Mouse (Mus musculus): Measurements from ENCODE around the gene Kif18b. TPM values are rescaled to one million over a fixed set of nuclear protein-coding genes. Genes with fewer than 3 reads are reported as not detected.

Gene Kif18b
- polyA plus RNA-seq, 1 experiment from 2014 or later, result 7.4 TPM

DNA sequence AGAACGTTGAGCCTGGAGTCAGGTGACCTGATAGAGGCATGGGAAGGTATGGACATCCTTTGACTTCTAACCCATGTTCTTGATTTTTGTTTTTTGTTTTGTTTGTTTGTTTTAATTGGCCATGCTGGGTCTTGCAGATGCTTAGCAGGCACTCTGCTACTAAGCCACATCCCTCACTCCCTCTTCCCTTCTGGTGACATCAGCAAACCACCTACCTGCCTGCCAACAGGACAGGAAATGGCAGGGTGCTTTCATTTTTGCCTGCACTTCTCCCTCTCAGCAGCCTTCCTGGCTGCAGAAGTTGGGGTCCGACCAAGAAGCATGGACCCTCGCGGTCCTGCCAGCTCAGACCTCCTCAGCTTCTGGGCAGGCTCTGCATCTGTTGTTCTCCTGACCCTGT lies 36.2 kb upstream of the Kif18b start:
- ATAC-seq (replicated peaks; ENCODE audit: insufficient number of reproducible peaks, low FRiP score, low TSS enrichment, low read depth) (no peak), DNase-seq (ENCODE audit: low spot score) (no peak)
- no peaks in the 10 kb centered on the region for H3K36me3 ChIP-seq (replicated peaks; ENCODE audit: control insufficient read depth, insufficient read depth, low read depth, low read length)
- no peak overlapping the region for H3K4me2 ChIP-seq (ENCODE audit: low read depth, low read length)
- no peak overlapping the region for H3K27ac ChIP-seq (replicated peaks; ENCODE audit: low read depth, low read length)
- peaks cover 5% of the 10 kb centered on the region; the same call in 1 of the 2 replicates for H3K27me3 ChIP-seq (ENCODE audit: control insufficient read depth, insufficient read depth, low read length)
- WGBS, result 93% methylated on average over 4 of the region's 4 CpGs
- no peak overlapping the region for H3K4me3 ChIP-seq (ENCODE audit: low read depth, low read length)
- no peaks in the 10 kb centered on the region for H3K9me3 ChIP-seq (replicated peaks; ENCODE audit: control insufficient read depth, low read length)
- H3K4me1 ChIP-seq (ENCODE audit: control insufficient read depth, insufficient read depth, low read length), result peaks cover 3% of the 10 kb centered on the region
- H3K9ac ChIP-seq (replicated peaks; ENCODE audit: low read length), result no peak overlapping the region

- H3K27me3 ChIP-seq (ENCODE audit: control insufficient read depth, insufficient read depth, low read length), result 0 out of 2 replicates have a peak, but pooled peaks cover 2% of the 10 kb centered on the region
- no peak overlapping the region for H3K4me2 ChIP-seq (ENCODE audit: low read depth, low read length)
- no peak overlapping the region for H3K27ac ChIP-seq (replicated peaks; ENCODE audit: low read depth, low read length)
- ATAC-seq (replicated peaks; ENCODE audit: insufficient number of reproducible peaks, low FRiP score, low TSS enrichment, low read depth) (no peak), DNase-seq (ENCODE audit: low spot score) (no peak)
- no peaks in the 10 kb centered on the region for H3K36me3 ChIP-seq (replicated peaks; ENCODE audit: control insufficient read depth, insufficient read depth, low read depth, low read length)
- no peak overlapping the region for H3K9ac ChIP-seq (replicated peaks; ENCODE audit: low read length)
- WGBS, result 88% methylated on average over 1 of the region's 1 CpGs
- H3K4me3 ChIP-seq (ENCODE audit: low read depth, low read length), result no peak overlapping the region
- no peaks in the 10 kb centered on the region for H3K9me3 ChIP-seq (replicated peaks; ENCODE audit: control insufficient read depth, low read length)
- H3K4me1 ChIP-seq (ENCODE audit: control insufficient read depth, insufficient read depth, low read length), result peaks cover 3% of the 10 kb centered on the region
Measured at GRCm38 (mm10) chr11:102958870-102959269, 33.9 kb upstream of the Kif18b start.

DNA sequence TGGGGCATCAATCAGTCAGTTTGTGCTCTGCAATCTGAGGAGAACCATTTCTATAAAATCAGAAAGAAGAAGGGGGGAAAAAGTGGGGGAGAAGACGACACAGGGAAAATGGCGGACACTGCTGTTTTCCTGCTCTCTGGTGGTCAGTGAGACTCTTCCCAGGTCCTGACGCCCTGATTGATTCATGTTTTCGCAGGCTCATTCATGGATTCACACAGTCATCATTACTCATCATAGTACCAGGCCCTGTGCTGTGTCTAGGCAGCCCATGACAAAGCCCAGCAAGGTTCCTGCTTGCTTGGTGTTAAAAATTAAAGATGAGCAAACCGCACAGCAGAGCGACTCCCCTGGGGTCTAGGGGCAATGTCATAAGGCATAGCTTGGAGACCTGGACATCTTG lies 33.5 kb upstream of the Kif18b start:
- Histone ChIP-seq H3K4me2 (ENCODE audit: low read depth, low read length) (no peak overlapping the region), H3K4me1 (ENCODE audit: control insufficient read depth, insufficient read depth, low read length) (no peaks in the 10 kb centered on the region), H3K27me3 (ENCODE audit: control insufficient read depth, insufficient read depth, low read length) (0 out of 2 replicates have a peak, but pooled peaks cover 2% of the 10 kb centered on the region), H3K36me3 (replicated peaks; ENCODE audit: control insufficient read depth, insufficient read depth, low read depth, low read length) (no peaks in the 10 kb centered on the region), H3K4me3 (ENCODE audit: low read depth, low read length) (no peak overlapping the region), H3K9ac (replicated peaks; ENCODE audit: low read length) (no peak overlapping the region), H3K27ac (replicated peaks; ENCODE audit: low read depth, low read length) (no peak overlapping the region), H3K9me3 (replicated peaks; ENCODE audit: control insufficient read depth, low read length) (no peaks in the 10 kb centered on the region)
- ATAC-seq (replicated peaks; ENCODE audit: insufficient number of reproducible peaks, low FRiP score, low TSS enrichment, low read depth) (no peak), DNase-seq (ENCODE audit: low spot score) (no peak)
- WGBS, result 90% methylated on average over 6 of the region's 6 CpGs

DNA sequence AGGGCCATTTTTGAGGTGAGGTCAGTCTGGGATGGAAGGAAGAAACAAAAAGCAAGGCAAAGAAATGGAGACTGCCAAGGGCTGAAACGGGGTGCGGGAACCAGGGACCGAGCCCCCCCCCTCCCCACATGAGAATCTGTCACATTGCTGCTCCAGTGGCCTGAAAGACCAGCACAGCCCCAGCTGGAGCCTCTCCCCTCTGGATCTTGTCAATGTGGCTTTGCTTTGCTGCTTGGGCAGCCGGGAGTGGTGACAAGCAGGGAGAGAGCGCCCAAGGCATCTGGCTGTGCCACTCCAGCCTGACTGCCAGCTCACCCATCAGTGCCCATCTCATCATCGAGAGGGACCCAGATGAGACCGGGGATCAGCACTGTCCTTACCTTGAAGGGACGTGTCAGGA lies 32.8 kb upstream of the Kif18b start:
- ATAC-seq (replicated peaks; ENCODE audit: insufficient number of reproducible peaks, low FRiP score, low TSS enrichment, low read depth), result no peak
- Histone ChIP-seq H3K9me3 (replicated peaks; ENCODE audit: control insufficient read depth, low read length) (no peaks in the 10 kb centered on the region), H3K27ac (replicated peaks; ENCODE audit: low read depth, low read length) (no peak overlapping the region), H3K4me3 (ENCODE audit: low read depth, low read length) (no peak overlapping the region), H3K4me1 (ENCODE audit: control insufficient read depth, insufficient read depth, low read length) (no peaks in the 10 kb centered on the region), H3K27me3 (ENCODE audit: control insufficient read depth, insufficient read depth, low read length) (0 out of 2 replicates have a peak, but pooled peaks cover 2% of the 10 kb centered on the region), H3K9ac (replicated peaks; ENCODE audit: low read length) (no peak overlapping the region), H3K36me3 (replicated peaks; ENCODE audit: control insufficient read depth, insufficient read depth, low read depth, low read length) (no peaks in the 10 kb centered on the region), H3K4me2 (ENCODE audit: low read depth, low read length) (no peak overlapping the region)
- no peak for DNase-seq (ENCODE audit: low spot score)
- WGBS, result 87% methylated on average over 8 of the region's 8 CpGs

DNA sequence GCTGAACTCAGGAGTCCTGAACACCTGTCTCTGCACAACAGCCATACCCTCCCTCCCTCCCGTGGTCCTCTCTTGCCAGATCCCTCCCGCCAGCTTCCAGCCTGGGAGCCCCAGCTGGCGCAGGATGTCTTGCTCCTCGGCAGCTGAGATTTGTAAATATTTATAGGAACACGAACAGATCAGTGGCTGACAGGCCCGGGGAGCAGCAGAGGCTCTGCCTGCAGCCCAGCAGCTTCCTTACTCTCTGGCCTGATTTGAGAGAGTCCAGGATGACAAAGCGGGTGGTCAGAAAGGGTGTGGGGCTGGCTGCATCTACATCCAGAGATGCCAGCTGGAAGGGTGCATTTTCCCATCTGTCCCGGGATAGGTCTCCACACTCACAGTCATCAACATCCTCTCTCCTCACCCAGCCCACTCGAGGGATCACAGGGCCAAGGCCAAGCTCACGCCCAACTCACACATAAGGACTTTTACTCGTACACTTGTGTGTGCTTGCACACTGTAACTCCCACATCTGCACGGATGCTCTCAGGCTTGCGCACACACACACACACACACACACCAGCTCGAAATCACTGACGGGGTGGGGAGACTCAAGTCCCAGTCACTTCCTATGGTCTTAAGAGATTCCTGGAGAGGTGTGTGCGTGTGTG lies 32.2 kb upstream of the Kif18b start:
- Histone ChIP-seq H3K36me3 (replicated peaks; ENCODE audit: control insufficient read depth, insufficient read depth, low read depth, low read length) (no peaks in the 10 kb centered on the region), H3K4me1 (ENCODE audit: control insufficient read depth, insufficient read depth, low read length) (no peaks in the 10 kb centered on the region), H3K9me3 (replicated peaks; ENCODE audit: control insufficient read depth, low read length) (no peaks in the 10 kb centered on the region), H3K27ac (replicated peaks; ENCODE audit: low read depth, low read length) (no peak overlapping the region), H3K27me3 (ENCODE audit: control insufficient read depth, insufficient read depth, low read length) (0 out of 2 replicates have a peak, but pooled peaks cover 2% of the 10 kb centered on the region), H3K4me3 (ENCODE audit: low read depth, low read length) (no peak overlapping the region), H3K9ac (replicated peaks; ENCODE audit: low read length) (no peak overlapping the region), H3K4me2 (ENCODE audit: low read depth, low read length) (no peak overlapping the region)
- ATAC-seq (replicated peaks; ENCODE audit: insufficient number of reproducible peaks, low FRiP score, low TSS enrichment, low read depth) (no peak), DNase-seq (ENCODE audit: low spot score) (no peak)
- 58% methylated on average over 16 of the region's 16 CpGs for WGBS

DNA sequence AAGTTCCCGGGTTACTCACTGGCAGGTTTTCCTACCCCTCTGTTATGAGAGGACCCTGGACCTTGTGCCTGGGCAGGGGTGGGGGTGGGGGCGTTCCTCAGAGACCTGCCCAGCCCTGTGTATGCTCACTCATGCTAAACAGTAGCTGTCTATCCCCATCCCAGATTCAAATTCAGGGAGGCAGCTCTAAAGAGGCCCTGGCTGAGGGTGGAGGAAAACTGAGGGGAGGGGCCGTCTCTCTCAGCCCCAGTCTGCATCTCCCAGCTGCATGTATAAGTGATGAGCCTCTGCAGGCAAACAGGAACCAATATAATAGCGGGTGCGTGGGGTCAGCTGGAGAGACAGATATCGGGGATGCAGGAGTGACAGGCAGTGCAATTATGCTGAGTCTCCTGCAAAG lies 28.0 kb upstream of the Kif18b start:
- peak; percentile 53; the same call in 1 of the 2 replicates for ATAC-seq (replicated peaks; ENCODE audit: insufficient number of reproducible peaks, low FRiP score, low TSS enrichment, low read depth)
- no peaks in the 10 kb centered on the region for H3K36me3 ChIP-seq (replicated peaks; ENCODE audit: control insufficient read depth, insufficient read depth, low read depth, low read length)
- WGBS, result 24% methylated on average over 6 of the region's 6 CpGs
- no peak overlapping the region for H3K4me2 ChIP-seq (ENCODE audit: low read depth, low read length)
- no peak for DNase-seq (ENCODE audit: low spot score)
- no peaks in the 10 kb centered on the region for H3K4me1 ChIP-seq (ENCODE audit: control insufficient read depth, insufficient read depth, low read length)
- H3K27me3 ChIP-seq (ENCODE audit: control insufficient read depth, insufficient read depth, low read length), result peaks cover 27% of the 10 kb centered on the region
- H3K9ac ChIP-seq (replicated peaks; ENCODE audit: low read length), result no peak overlapping the region
- no peak overlapping the region for H3K27ac ChIP-seq (replicated peaks; ENCODE audit: low read depth, low read length)
- H3K9me3 ChIP-seq (replicated peaks; ENCODE audit: control insufficient read depth, low read length), result no peaks in the 10 kb centered on the region
- no peak overlapping the region for H3K4me3 ChIP-seq (ENCODE audit: low read depth, low read length)

- 0 out of 2 replicates have a peak, but pooled peaks have one; percentile 2 for ATAC-seq (replicated peaks; ENCODE audit: insufficient number of reproducible peaks, low FRiP score, low TSS enrichment, low read depth)
- Histone ChIP-seq H3K4me1 (ENCODE audit: control insufficient read depth, insufficient read depth, low read length) (peaks cover 12% of the 10 kb centered on the region; the same call in 1 of the 2 replicates), H3K27ac (replicated peaks; ENCODE audit: low read depth, low read length) (no peak overlapping the region), H3K9me3 (replicated peaks; ENCODE audit: control insufficient read depth, low read length) (no peaks in the 10 kb centered on the region), H3K4me3 (ENCODE audit: low read depth, low read length) (peak overlapping the region; percentile 35), H3K27me3 (ENCODE audit: control insufficient read depth, insufficient read depth, low read length) (peaks cover 69% of the 10 kb centered on the region), H3K4me2 (ENCODE audit: low read depth, low read length) (peak overlapping the region; percentile 79), H3K36me3 (replicated peaks; ENCODE audit: control insufficient read depth, insufficient read depth, low read depth, low read length) (no peaks in the 10 kb centered on the region), H3K9ac (replicated peaks; ENCODE audit: low read length) (peak overlapping the region; percentile 59)
- 1% methylated on average over 51 of the region's 51 CpGs for WGBS
- DNase-seq (ENCODE audit: low spot score), result no peak
Measured at GRCm38 (mm10) chr11:102948043-102948961, 23.4 kb upstream of the Kif18b start.

DNA sequence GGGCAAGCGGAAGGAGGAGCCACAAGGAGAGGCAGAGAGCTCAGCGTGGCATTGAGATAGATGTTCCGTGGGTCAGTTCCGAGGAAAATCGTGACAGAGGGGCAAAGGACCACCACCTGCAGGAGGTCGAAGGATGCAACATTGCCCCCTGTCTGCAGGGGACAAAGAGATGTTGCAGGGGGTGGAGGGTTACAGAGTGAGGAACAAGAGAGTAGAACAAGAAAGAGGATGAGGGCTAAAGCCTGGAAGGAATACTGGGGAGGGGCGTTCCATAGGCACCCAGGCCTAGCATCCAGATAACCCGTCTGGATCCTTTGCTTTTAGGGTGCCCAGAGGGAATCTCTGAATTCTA lies 22.0 kb upstream of the Kif18b start:
- ATAC-seq (replicated peaks; ENCODE audit: insufficient number of reproducible peaks, low FRiP score, low TSS enrichment, low read depth), result no peak
- H3K4me2 ChIP-seq (ENCODE audit: low read depth, low read length), result peak overlapping the region; percentile 72
- no peak overlapping the region for H3K27ac ChIP-seq (replicated peaks; ENCODE audit: low read depth, low read length)
- H3K9ac ChIP-seq (replicated peaks; ENCODE audit: low read length), result no peak overlapping the region
- H3K4me3 ChIP-seq (ENCODE audit: low read depth, low read length), result peak overlapping the region; percentile 36
- 7% methylated on average over 8 of the region's 8 CpGs for WGBS
- H3K9me3 ChIP-seq (replicated peaks; ENCODE audit: control insufficient read depth, low read length), result no peaks in the 10 kb centered on the region
- no peak for DNase-seq (ENCODE audit: low spot score)
- no peaks in the 10 kb centered on the region for H3K36me3 ChIP-seq (replicated peaks; ENCODE audit: control insufficient read depth, insufficient read depth, low read depth, low read length)
- H3K4me1 ChIP-seq (ENCODE audit: control insufficient read depth, insufficient read depth, low read length), result peaks cover 12% of the 10 kb centered on the region; the same call in 1 of the 2 replicates
- peaks cover 73% of the 10 kb centered on the region for H3K27me3 ChIP-seq (ENCODE audit: control insufficient read depth, insufficient read depth, low read length)
